Mouse (Mus musculus) neural tube, embryonic 11.5 days (tissue): ENCODE measurements at regions not wholly inside any gene's neighbourhood (a gene's known extent, or its start where the extent isn't known, plus 50 kb on each side); places are given as distances from the start of the nearest gene placed in this dataset.

Experiments used
- ATAC-seq: fragments of 200-750 bp; cut with Nextera tagmentation; 2 replicates; pipeline ENCODE4 v1.8.0; 2017; ENCODE audit warnings: moderate number of reproducible peaks, mild to moderate bottlenecking, moderate TSS enrichment, moderate library complexity; ENCODE audit not compliant: insufficient read depth, low FRiP score, low TSS enrichment
- DNase-seq: peaks from one replicate; pipeline ENCODE4 v3.0.0-alpha.2; 2015; ENCODE audit warnings: low spot score
- H3K27ac ChIP-seq: fragments of 300-500 bp; sonication (generic); 2 replicates; pipeline ENCODE4 v1.5.1; 2014; ENCODE audit warnings: low read depth, mild to moderate bottlenecking, low read length
- H3K27me3 ChIP-seq: fragments of 300-500 bp; sonication (generic); 2 replicates; pipeline ENCODE4 v1.6.1; 2014; ENCODE audit warnings: mild to moderate bottlenecking, low read length, mixed read lengths; ENCODE audit not compliant: control insufficient read depth, insufficient read depth
- H3K36me3 ChIP-seq: fragments of 300-500 bp; sonication (generic); 2 replicates; pipeline ENCODE4 v1.6.1; 2014; ENCODE audit warnings: mild to moderate bottlenecking, low read length, moderate library complexity, mixed read lengths; ENCODE audit not compliant: control insufficient read depth, insufficient read depth
- H3K4me1 ChIP-seq: fragments of 300-500 bp; sonication (generic); 2 replicates; pipeline ENCODE4 v1.6.1; 2014; ENCODE audit warnings: low read length, mixed read lengths; ENCODE audit not compliant: control insufficient read depth, insufficient read depth
- H3K4me2 ChIP-seq: fragments of 300-500 bp; sonication (generic); 2 replicates; pipeline ENCODE4 v1.6.1; 2014; ENCODE audit warnings: low read depth, mild to moderate bottlenecking, moderate library complexity
- H3K4me3 ChIP-seq: fragments of 300-500 bp; sonication (generic); 2 replicates; pipeline ENCODE4 v1.5.1; 2014; ENCODE audit warnings: low read depth, low read length
- H3K9ac ChIP-seq: fragments of 300-500 bp; sonication (generic); 2 replicates; pipeline ENCODE4 v1.6.1; 2014; ENCODE audit warnings: mild to moderate bottlenecking, low read length
- H3K9me3 ChIP-seq: fragments of 300-500 bp; sonication (generic); 2 replicates; pipeline ENCODE4 v1.6.1; 2016; ENCODE audit warnings: low read length; ENCODE audit not compliant: control insufficient read depth
- WGBS: fragments of 180-500 bp; shearing (Covaris S2); extraction: QIAGEN DNeasy Blood & Tissue Kit; methylation state at CpG from one replicate; pipeline ENCODE4 v1.1.7; 2014; 5-methylcytosine and 5-hydroxymethylcytosine counted together

GRCm38 (mm10) chr11:38155706-38156105 is 919.9 kb upstream of the Tenm2 start:
- no peak overlapping the region for H3K27ac ChIP-seq
- no peaks in the 10 kb centered on the region for H3K36me3 ChIP-seq
- WGBS, result 94% methylated on average over 2 of the region's 2 CpGs
- H3K9ac ChIP-seq, result no peak overlapping the region
- no peaks in the 10 kb centered on the region for H3K27me3 ChIP-seq
- H3K4me3 ChIP-seq, result no peak overlapping the region
- no peak overlapping the region for H3K4me2 ChIP-seq
- no peak for ATAC-seq
- no peaks in the 10 kb centered on the region for H3K4me1 ChIP-seq
- H3K9me3 ChIP-seq, result no peaks in the 10 kb centered on the region
- no peak for DNase-seq

GRCm38 (mm10) chr11:38143436-38143835 is 907.7 kb upstream of the Tenm2 start:
- no peak for ATAC-seq
- WGBS, result 89% methylated on average over 2 of the region's 2 CpGs
- H3K9me3 ChIP-seq, result no peaks in the 10 kb centered on the region

GRCm38 (mm10) chr11:38128851-38129250 is 893.1 kb upstream of the Tenm2 start:
- ATAC-seq, result no peak
- H3K36me3 ChIP-seq, result no peaks in the 10 kb centered on the region

More at GRCm38 (mm10) chr11:38143436-38143835, 907.7 kb upstream of the Tenm2 start:
- Histone ChIP-seq H3K27ac (no peak overlapping the region), H3K9ac (no peak overlapping the region), H3K4me1 (no peaks in the 10 kb centered on the region), H3K36me3 (no peaks in the 10 kb centered on the region), H3K27me3 (no peaks in the 10 kb centered on the region), H3K4me2 (no peak overlapping the region), H3K4me3 (no peak overlapping the region)
- no peak for DNase-seq

GRCm38 (mm10) chr11:38123789-38124330 is 888.1 kb upstream of the Tenm2 start:
- Histone ChIP-seq H3K4me2 (no peak overlapping the region), H3K9ac (no peak overlapping the region), H3K27me3 (no peaks in the 10 kb centered on the region), H3K9me3 (no peaks in the 10 kb centered on the region), H3K27ac (no peak overlapping the region), H3K4me1 (no peaks in the 10 kb centered on the region), H3K36me3 (no peaks in the 10 kb centered on the region), H3K4me3 (no peak overlapping the region)
- DNase-seq (no peak), ATAC-seq (no peak)
- WGBS, result 87% methylated on average over 2 of the region's 2 CpGs

More at GRCm38 (mm10) chr11:38128851-38129250, 893.1 kb upstream of the Tenm2 start:
- DNase-seq, result no peak
- Histone ChIP-seq H3K4me1 (no peaks in the 10 kb centered on the region), H3K4me2 (no peak overlapping the region), H3K9me3 (no peaks in the 10 kb centered on the region), H3K9ac (no peak overlapping the region), H3K27ac (no peak overlapping the region), H3K27me3 (no peaks in the 10 kb centered on the region), H3K4me3 (no peak overlapping the region)

GRCm38 (mm10) chr11:38122474-38122873 is 886.7 kb upstream of the Tenm2 start:
- Histone ChIP-seq H3K9me3 (no peaks in the 10 kb centered on the region), H3K27ac (no peak overlapping the region), H3K4me1 (no peaks in the 10 kb centered on the region), H3K27me3 (no peaks in the 10 kb centered on the region), H3K4me2 (no peak overlapping the region), H3K4me3 (no peak overlapping the region), H3K36me3 (no peaks in the 10 kb centered on the region), H3K9ac (no peak overlapping the region)
- DNase-seq, result no peak
- ATAC-seq, result no peak
- WGBS, result 75% methylated on average over 1 of the region's 1 CpGs

- Histone ChIP-seq H3K4me3 (no peak overlapping the region), H3K9me3 (no peaks in the 10 kb centered on the region), H3K36me3 (no peaks in the 10 kb centered on the region), H3K27ac (no peak overlapping the region), H3K4me2 (no peak overlapping the region), H3K9ac (no peak overlapping the region), H3K4me1 (no peaks in the 10 kb centered on the region), H3K27me3 (no peaks in the 10 kb centered on the region)
- DNase-seq (no peak), ATAC-seq (no peak)
- 22% methylated on average over 8 of the region's 8 CpGs for WGBS
Measured at GRCm38 (mm10) chr11:38121051-38121616, 885.4 kb upstream of the Tenm2 start.

GRCm38 (mm10) chr11:38117741-38118140 is 882.0 kb upstream of the Tenm2 start:
- Histone ChIP-seq H3K27me3 (no peaks in the 10 kb centered on the region), H3K4me1 (no peaks in the 10 kb centered on the region), H3K27ac (no peak overlapping the region), H3K36me3 (no peaks in the 10 kb centered on the region), H3K4me2 (no peak overlapping the region), H3K9me3 (no peaks in the 10 kb centered on the region), H3K9ac (no peak overlapping the region), H3K4me3 (no peak overlapping the region)
- 84% methylated on average over 5 of the region's 5 CpGs for WGBS
- DNase-seq (no peak), ATAC-seq (no peak)

GRCm38 (mm10) chr11:38092202-38092601 is 856.4 kb upstream of the Tenm2 start:
- H3K36me3 ChIP-seq, result no peaks in the 10 kb centered on the region
- H3K9ac ChIP-seq, result no peak overlapping the region
- no peak overlapping the region for H3K4me3 ChIP-seq
- H3K27me3 ChIP-seq, result no peaks in the 10 kb centered on the region
- H3K27ac ChIP-seq, result no peak overlapping the region
- WGBS, result 86% methylated on average over 2 of the region's 2 CpGs
- no peaks in the 10 kb centered on the region for H3K9me3 ChIP-seq
- DNase-seq (no peak), ATAC-seq (no peak)
- no peaks in the 10 kb centered on the region for H3K4me1 ChIP-seq
- no peak overlapping the region for H3K4me2 ChIP-seq

- WGBS, result 81% methylated on average over 11 of the region's 11 CpGs
- H3K27me3 ChIP-seq, result no peaks in the 10 kb centered on the region
- H3K9me3 ChIP-seq, result no peaks in the 10 kb centered on the region
- no peaks in the 10 kb centered on the region for H3K4me1 ChIP-seq
- no peak overlapping the region for H3K27ac ChIP-seq
- H3K36me3 ChIP-seq, result no peaks in the 10 kb centered on the region
- H3K4me2 ChIP-seq, result no peak overlapping the region
- DNase-seq, result no peak
- no peak overlapping the region for H3K4me3 ChIP-seq
- no peak overlapping the region for H3K9ac ChIP-seq
- no peak for ATAC-seq
Measured at GRCm38 (mm10) chr11:38075171-38075732, 839.5 kb upstream of the Tenm2 start.
